Mouse (Mus musculus) embryonic facial prominence, embryonic 15.5 days (tissue): ENCODE measurements around the gene Zmiz1. TPM values are rescaled to one million over a fixed set of nuclear protein-coding genes. Genes with fewer than 3 reads are reported as not detected.

Experiments used
- ATAC-seq: fragments of 200-750 bp; cut with Nextera tagmentation; 2 replicates; pipeline ENCODE4 v1.8.0; 2017; ENCODE audit warnings: low read depth, moderate TSS enrichment; ENCODE audit not compliant: insufficient number of reproducible peaks, low FRiP score, low TSS enrichment
- H3K27ac ChIP-seq: fragments of 300-500 bp; sonication (generic); replicated peaks from 2 replicates; pipeline ENCODE4 v1.5.1; 2015; ENCODE audit warnings: mild to moderate bottlenecking, inconsistent platforms
- H3K27me3 ChIP-seq: fragments of 300-500 bp; sonication (generic); 2 replicates; pipeline ENCODE4 v1.6.1; 2015; ENCODE audit warnings: inconsistent platforms
- H3K36me3 ChIP-seq: fragments of 300-500 bp; sonication (generic); 2 replicates; pipeline ENCODE4 v1.6.1; 2015; ENCODE audit warnings: mild to moderate bottlenecking, inconsistent platforms
- H3K4me1 ChIP-seq: fragments of 300-500 bp; sonication (generic); 2 replicates; pipeline ENCODE4 v1.6.1; 2015; ENCODE audit warnings: inconsistent platforms
- H3K4me2 ChIP-seq: fragments of 300-500 bp; sonication (generic); replicated peaks from 2 replicates; pipeline ENCODE4 v1.6.1; 2015; ENCODE audit warnings: mild to moderate bottlenecking, inconsistent platforms
- H3K4me3 ChIP-seq: fragments of 300-500 bp; sonication (generic); replicated peaks from 2 replicates; pipeline ENCODE4 v1.5.1; 2015; ENCODE audit warnings: mild to moderate bottlenecking, inconsistent platforms
- H3K9ac ChIP-seq: fragments of 300-500 bp; sonication (generic); 2 replicates; pipeline ENCODE4 v1.6.1; 2015; ENCODE audit warnings: inconsistent platforms
- H3K9me3 ChIP-seq: fragments of 300-500 bp; sonication (generic); replicated peaks from 2 replicates; pipeline ENCODE4 v1.6.1; 2016; ENCODE audit warnings: inconsistent platforms
- WGBS: fragments of 180-500 bp; shearing (Covaris S2); methylation state at CpG from one replicate; pipeline ENCODE4 v1.1.7; 2015; 5-methylcytosine and 5-hydroxymethylcytosine counted together
- polyA plus RNA-seq: library from polyadenylated mRNA; unstranded; fragments of >200 nt; fragmentation: Nextera tagmentation; extraction: Ambion mirVana; gene quantifications from 2 replicates; pipeline ENCODE4 v1.2.1, GENCODE M21; 2015

The Zmiz1 gene
- polyA plus RNA-seq, 1 experiment from 2014 or later, result 40.1 TPM

DNA sequence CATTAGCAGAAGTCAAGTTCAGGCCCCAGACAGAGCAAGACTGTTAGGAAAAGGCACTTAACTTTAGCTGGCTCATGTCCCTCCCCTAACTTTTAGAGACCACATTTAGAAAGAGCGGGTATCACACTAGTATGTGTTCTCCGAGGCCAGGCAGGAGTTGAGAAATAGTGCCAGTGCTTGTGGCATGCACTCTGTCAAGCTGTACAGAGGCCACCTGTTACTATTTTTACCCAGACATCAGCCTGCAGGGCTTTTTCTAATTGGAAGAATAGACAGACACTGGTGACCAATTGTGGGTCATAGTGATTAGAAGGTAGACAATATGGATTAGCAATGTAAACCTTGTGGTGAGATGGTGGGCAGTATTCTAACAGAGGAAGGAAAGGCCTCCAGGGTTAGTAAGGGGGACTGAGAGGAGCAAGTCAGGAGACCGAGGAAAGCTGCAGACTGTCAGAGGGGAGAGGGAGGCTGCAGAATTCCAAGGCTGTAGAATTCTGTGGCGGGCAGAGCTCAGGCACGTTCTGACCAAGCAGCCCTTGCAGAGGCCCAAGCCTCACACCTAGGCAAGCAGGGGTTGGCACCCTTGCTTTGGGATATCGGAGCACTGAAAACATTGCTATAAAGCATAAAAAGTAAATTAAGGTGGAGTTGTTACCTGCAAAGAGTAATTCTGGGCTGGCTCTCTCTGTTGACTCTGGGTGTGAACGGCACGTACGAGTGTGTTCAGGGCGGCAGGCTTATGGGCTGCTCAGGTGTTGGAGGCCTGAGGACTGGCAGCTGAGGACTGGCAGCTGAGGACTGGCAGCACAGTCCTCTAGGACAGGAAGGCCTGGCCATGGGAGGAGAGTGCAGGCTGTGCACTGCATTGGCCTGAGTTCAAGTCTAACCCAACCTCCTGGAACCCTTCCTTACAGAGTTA, 228.3 kb downstream of the Zmiz1 start:
- H3K27me3 ChIP-seq, result no peaks in the 10 kb centered on the region
- no peak overlapping the region for H3K4me3 ChIP-seq
- no peak for ATAC-seq
- H3K36me3 ChIP-seq, result no peaks in the 10 kb centered on the region
- H3K4me1 ChIP-seq, result no peaks in the 10 kb centered on the region
- no peak overlapping the region for H3K27ac ChIP-seq
- no peak overlapping the region for H3K4me2 ChIP-seq
- H3K9me3 ChIP-seq, result no peaks in the 10 kb centered on the region
- H3K9ac ChIP-seq, result no peak overlapping the region
- whole genome bisulfite sequencing, result 71% methylated on average over 10 of the region's 10 CpGs

DNA sequence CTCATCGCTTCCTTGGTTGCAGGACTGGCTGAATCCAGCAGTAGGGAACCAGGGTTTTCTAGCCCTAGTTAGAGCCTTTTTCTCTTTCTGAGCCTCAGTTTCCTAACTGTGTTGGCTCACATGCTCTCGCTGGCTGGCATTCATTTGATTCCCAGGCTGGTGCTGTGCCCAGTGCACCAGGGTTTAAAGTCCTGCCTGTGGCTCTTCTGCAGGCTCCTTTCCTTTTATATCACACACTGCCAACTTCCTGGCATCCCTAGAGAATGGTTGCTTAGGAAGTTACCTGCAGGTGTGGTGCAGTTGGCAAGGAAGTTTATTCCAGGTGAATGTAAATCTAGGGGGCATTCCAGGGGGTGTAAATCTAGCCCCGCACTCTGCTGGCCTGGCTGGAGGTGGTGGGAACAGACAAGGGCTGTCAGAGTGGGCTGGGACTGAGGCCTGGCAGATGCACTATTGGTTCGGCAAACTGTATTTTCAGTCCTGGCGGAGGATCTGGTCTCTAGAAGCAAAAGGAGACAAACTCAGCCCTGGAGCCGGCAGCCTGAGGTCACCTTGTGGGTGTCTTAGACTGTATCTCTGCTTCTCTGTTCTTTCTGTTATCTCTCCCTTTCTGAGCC, 234.4 kb downstream of the Zmiz1 start:
- Histone ChIP-seq H3K27ac (0 out of 2 replicates have a peak overlapping the region, but pooled peaks have one; percentile 39), H3K4me1 (peaks cover 37% of the 10 kb centered on the region), H3K36me3 (peaks cover 23% of the 10 kb centered on the region), H3K9ac (no peak overlapping the region), H3K4me2 (peak overlapping the region; percentile 78), H3K9me3 (no peaks in the 10 kb centered on the region), H3K27me3 (no peaks in the 10 kb centered on the region), H3K4me3 (peak overlapping the region; percentile 78)
- 64% methylated on average over 6 of the region's 6 CpGs for WGBS
- no peak for ATAC-seq

DNA sequence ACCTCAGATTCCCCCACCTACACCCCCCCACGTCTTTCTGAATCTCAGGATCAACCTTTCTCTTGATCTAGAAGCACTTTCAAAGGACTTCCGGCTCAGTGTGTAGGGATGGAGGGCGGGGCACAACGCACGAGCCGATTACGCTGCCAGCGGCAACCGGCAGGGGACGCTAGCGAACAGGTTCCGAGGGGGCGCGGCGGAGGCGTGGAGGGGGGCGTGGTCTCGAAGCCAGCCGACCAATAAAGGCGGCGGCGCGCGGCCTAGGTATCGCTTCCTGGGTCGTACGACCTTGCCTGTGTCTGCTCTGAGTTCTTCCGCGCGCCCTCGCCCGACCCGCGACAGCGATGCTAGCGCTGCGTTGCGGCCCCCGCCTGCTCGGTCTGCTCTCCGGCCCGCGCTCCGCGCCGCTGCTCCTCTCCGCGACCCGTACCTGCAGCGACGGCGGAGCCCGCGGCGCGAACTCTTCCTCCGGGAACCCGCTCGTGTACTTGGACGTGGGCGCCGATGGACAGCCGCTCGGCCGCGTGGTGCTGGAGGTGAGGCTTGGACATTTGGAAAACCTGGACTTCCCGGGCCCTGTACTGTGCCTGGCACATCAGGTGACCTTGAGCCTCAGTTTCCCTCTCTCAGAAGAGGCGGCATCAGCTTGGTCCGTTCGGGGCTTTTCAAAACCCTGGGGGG, 235.0 kb downstream of the Zmiz1 start, which contains the start of gene Ppif:
Ppif (plus strand) TSS at position 267 of the 681 bp plus-strand sequence.
- peak within 1 kb of the TSS; percentile 51; the same call in 1 of the 2 replicates for H3K27ac ChIP-seq
- H3K27me3 ChIP-seq, result no peaks in the 10 kb centered on the region
- ATAC-seq, result peak; percentile 89
- under 1% methylated on average over 70 of the region's 70 CpGs for WGBS
- peaks cover 30% of the 10 kb centered on the region for H3K36me3 ChIP-seq
- peak within 1 kb of the TSS; percentile 78 for H3K4me3 ChIP-seq
- peak within 1 kb of the TSS; percentile 84 for H3K9ac ChIP-seq
- peak within 1 kb of the TSS; percentile 78 for H3K4me2 ChIP-seq
- no peaks in the 10 kb centered on the region for H3K9me3 ChIP-seq
- H3K4me1 ChIP-seq, result peaks cover 37% of the 10 kb centered on the region

DNA sequence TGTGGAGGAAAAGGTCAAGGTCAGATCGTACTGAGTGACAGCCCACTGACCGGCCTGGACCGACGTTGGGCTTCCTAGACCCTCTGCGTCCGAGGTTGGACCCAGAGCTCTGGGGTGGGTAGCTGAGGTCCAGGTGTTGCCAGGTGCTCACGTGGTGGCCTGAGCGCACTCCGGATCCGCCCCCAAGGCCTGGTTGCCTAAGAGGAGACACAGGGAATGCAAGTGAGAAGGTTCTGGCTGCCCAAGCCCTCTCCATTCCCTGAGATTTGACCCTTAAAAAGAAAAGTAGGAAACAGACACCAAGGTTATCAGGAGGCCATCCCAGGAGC, 235.5 kb downstream of the Zmiz1 start:
- peak overlapping the region; percentile 78 for H3K4me3 ChIP-seq
- peak overlapping the region; percentile 78 for H3K4me2 ChIP-seq
- H3K9me3 ChIP-seq, result no peaks in the 10 kb centered on the region
- no peaks in the 10 kb centered on the region for H3K27me3 ChIP-seq
- peaks cover 37% of the 10 kb centered on the region for H3K4me1 ChIP-seq
- no peak for ATAC-seq
- WGBS, result 1% methylated on average over 10 of the region's 10 CpGs
- H3K36me3 ChIP-seq, result peaks cover 34% of the 10 kb centered on the region
- H3K27ac ChIP-seq, result 0 out of 2 replicates have a peak overlapping the region, but pooled peaks have one; percentile 51
- peak overlapping the region; percentile 84 for H3K9ac ChIP-seq

DNA sequence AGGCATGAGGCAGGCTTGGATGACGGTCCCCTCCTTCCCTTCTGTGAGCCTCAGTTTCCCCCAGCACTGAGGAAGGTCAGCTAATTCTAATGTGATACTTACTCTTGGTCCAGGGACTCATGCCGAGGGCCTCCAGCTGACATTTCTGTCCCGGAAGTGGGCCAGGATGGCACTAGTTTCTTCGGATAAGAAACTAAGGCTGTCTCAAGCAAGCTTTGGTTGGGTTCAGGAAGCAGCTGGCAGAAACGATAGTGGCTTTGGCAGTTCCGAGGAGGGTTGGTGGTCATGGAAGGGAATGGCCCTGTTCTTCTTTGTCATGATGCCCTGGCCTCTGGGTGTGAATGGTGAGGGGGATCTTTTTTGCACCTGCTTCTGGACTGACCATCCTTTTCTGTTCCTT, 236.1 kb downstream of the Zmiz1 start:
- ATAC-seq, result no peak
- 48% methylated on average over 6 of the region's 6 CpGs for whole genome bisulfite sequencing
- peak overlapping the region; percentile 78 for H3K4me3 ChIP-seq
- no peak overlapping the region for H3K27ac ChIP-seq
- peaks cover 39% of the 10 kb centered on the region for H3K36me3 ChIP-seq
- H3K9me3 ChIP-seq, result no peaks in the 10 kb centered on the region
- peak overlapping the region; percentile 78 for H3K4me2 ChIP-seq
- H3K4me1 ChIP-seq, result peaks cover 37% of the 10 kb centered on the region
- H3K9ac ChIP-seq, result 0 out of 2 replicates have a peak overlapping the region, but pooled peaks have one; percentile 6
- H3K27me3 ChIP-seq, result no peaks in the 10 kb centered on the region

DNA sequence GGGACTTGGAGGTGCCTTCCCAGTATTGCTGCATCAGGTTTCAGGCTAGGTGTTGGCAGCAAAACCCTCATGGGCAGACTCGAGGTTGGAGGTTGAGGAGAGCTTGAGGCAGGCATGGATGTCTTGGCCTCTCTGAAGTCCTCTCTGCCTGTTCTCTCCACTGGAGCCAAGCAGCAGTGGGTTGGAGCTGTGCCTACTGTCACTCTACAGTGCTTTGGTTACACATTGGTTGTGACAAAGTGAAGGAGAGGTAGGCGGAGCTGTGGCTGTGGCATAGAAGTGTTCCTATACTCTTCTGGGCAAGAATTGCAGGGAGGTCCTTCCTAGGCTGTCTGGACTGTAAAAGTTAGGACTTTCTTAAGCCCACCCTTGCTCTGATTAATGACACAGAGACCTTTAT, 237.4 kb downstream of the Zmiz1 start:
- no peak overlapping the region for H3K4me2 ChIP-seq
- H3K9me3 ChIP-seq, result no peaks in the 10 kb centered on the region
- no peaks in the 10 kb centered on the region for H3K27me3 ChIP-seq
- H3K27ac ChIP-seq, result no peak overlapping the region
- ATAC-seq, result no peak
- no peak overlapping the region for H3K9ac ChIP-seq
- peaks cover 49% of the 10 kb centered on the region for H3K36me3 ChIP-seq
- WGBS, result 63% methylated on average over 2 of the region's 2 CpGs
- H3K4me3 ChIP-seq, result no peak overlapping the region
- peaks cover 37% of the 10 kb centered on the region for H3K4me1 ChIP-seq

DNA sequence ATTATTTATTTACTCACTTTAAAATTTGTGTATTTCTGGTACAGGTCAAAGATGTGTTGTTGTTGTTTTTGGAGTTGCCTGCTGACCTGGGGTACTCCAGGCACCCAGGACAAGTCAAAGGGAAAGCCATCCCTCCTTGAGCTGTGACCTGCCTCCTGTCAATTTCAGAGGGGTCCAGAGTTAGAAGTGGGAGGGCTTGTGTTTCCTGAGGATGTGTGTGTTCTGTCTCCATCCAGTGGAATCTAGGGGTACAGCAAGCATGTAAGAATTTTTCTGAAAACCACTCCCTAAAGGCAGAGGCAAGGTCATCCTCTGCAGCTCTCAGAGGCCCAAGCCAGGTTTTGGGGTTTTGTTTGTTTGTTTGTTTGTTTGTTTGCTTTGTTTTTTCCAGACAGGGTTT, 243.0 kb downstream of the Zmiz1 start:
- no peak overlapping the region for H3K9ac ChIP-seq
- H3K9me3 ChIP-seq, result no peaks in the 10 kb centered on the region
- no peak for ATAC-seq
- H3K4me1 ChIP-seq, result 0 out of 2 replicates have a peak, but pooled peaks cover 5% of the 10 kb centered on the region
- peaks cover 39% of the 10 kb centered on the region for H3K36me3 ChIP-seq
- H3K4me3 ChIP-seq, result no peak overlapping the region
- no peak overlapping the region for H3K4me2 ChIP-seq
- H3K27ac ChIP-seq, result no peak overlapping the region
- H3K27me3 ChIP-seq, result no peaks in the 10 kb centered on the region

DNA sequence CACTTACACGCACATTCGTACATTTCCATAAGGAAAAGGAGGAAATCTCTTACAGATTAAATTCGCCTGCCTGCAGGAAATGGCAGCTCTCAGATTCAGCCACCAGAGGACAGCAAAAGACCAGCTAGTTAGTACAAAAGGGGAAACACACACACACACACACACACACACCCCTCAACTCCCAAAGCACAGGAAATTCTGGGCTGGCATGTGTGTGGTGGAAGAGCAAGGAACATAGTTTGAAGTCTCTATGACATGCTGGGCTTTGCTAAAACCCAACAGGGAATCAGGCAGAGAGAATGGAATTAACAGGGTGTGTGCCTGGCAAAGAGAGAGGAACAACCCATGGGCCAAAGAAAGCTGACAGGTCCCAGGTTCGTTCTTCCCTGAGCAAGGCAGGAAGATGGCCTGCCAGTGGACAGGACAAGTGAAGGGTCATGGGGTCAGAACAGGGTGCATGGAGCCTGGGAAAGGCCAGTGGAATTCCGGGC, 248.8 kb downstream of the Zmiz1 start:
- no peaks in the 10 kb centered on the region for H3K27me3 ChIP-seq
- no peak overlapping the region for H3K4me2 ChIP-seq
- peak overlapping the region; percentile 66 for H3K27ac ChIP-seq
- no peak overlapping the region for H3K4me3 ChIP-seq
- no peaks in the 10 kb centered on the region for H3K9me3 ChIP-seq
- 40% methylated on average over 5 of the region's 5 CpGs for WGBS
- ATAC-seq, result no peak
- H3K4me1 ChIP-seq, result peaks cover 40% of the 10 kb centered on the region
- H3K9ac ChIP-seq, result no peak overlapping the region
- H3K36me3 ChIP-seq, result no peaks in the 10 kb centered on the region

DNA sequence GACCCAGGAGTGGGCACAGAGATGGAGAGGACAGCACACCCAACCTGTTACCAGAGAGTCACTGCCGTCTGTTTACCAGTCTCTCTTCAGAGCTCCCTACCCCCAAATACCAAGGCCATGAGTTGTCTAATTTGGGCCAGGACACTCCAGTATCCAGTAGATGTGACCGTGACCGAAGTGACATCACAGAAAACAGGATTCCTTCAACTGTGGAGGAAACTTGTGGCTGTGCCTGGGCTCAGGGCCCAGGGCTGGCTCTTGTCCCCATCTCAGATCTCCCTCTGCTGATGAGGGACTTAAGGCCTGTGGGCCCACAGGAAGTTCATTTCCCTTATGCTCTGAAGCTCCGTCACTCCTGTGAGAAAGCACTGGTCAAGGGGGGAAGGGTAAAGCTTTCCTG, 249.5 kb downstream of the Zmiz1 start:
- no peaks in the 10 kb centered on the region for H3K9me3 ChIP-seq
- 44% methylated on average over 4 of the region's 4 CpGs for WGBS
- H3K9ac ChIP-seq, result no peak overlapping the region
- H3K4me1 ChIP-seq, result peaks cover 40% of the 10 kb centered on the region
- no peaks in the 10 kb centered on the region for H3K36me3 ChIP-seq
- no peaks in the 10 kb centered on the region for H3K27me3 ChIP-seq
- ATAC-seq, result peak; percentile 45; the same call in 1 of the 2 replicates
- H3K4me2 ChIP-seq, result no peak overlapping the region
- H3K4me3 ChIP-seq, result no peak overlapping the region
- H3K27ac ChIP-seq, result peak overlapping the region; percentile 66

DNA sequence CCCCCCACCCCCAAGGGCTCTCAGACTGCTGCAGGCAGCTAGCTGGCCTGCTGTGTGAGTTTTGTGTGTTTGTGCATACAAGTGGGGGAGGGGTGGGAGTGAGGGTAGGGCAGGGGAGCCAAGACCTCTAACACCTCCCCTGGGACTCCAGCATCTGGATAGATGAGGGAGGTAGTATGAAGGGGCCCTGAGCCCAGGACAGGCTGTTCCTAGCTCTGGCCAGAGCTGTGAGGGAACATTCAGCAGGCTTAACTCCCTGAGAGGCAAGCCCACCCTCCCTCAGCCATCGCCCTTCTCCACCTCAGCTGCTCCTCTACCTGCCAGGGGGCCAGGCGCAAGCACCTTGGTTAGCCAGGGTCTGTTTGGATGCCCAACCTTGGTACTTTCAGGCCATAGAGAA, 249.9 kb downstream of the Zmiz1 start:
- H3K9ac ChIP-seq, result no peak overlapping the region

DNA sequence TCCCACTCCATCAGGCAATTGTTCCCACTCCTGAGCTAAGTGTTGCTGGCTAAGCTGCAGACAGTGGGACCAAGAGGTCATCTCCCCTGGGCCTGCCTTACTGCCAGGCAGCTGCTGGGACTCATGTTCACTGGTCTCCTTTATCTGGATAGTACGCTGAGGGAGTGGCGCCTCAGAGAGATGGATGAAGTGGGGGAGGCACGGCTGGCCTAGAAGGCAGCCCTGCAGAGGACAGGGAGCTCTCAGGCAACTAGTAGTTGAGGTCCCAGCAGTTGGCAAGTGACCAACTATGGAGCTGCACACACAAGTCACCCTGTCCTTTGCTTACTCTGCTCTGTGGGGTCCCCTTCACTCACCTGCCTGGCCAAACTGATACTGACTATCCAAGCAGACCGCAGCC, 251.1 kb downstream of the Zmiz1 start:
- Histone ChIP-seq H3K4me1 (peaks cover 47% of the 10 kb centered on the region), H3K4me2 (no peak overlapping the region), H3K27ac (no peak overlapping the region), H3K27me3 (no peaks in the 10 kb centered on the region), H3K9ac (no peak overlapping the region), H3K9me3 (no peaks in the 10 kb centered on the region), H3K4me3 (no peak overlapping the region), H3K36me3 (0 out of 2 replicates have a peak, but pooled peaks cover 2% of the 10 kb centered on the region)
- 69% methylated on average over 4 of the region's 4 CpGs for WGBS
- ATAC-seq, result no peak

More for the DNA sequence above, 249.9 kb downstream of the Zmiz1 start:
- Histone ChIP-seq H3K4me3 (no peak overlapping the region), H3K27ac (peak overlapping the region; percentile 66), H3K4me2 (no peak overlapping the region), H3K36me3 (no peaks in the 10 kb centered on the region), H3K27me3 (no peaks in the 10 kb centered on the region), H3K9me3 (no peaks in the 10 kb centered on the region), H3K4me1 (peaks cover 42% of the 10 kb centered on the region)
- ATAC-seq, result 0 out of 2 replicates have a peak, but pooled peaks have one; percentile 17
- WGBS, result 83% methylated on average over 2 of the region's 2 CpGs
